Mouse (Mus musculus): ENCODE results near the gene Actn1. TPM values are rescaled to one million over a fixed set of nuclear protein-coding genes. Genes with fewer than 3 reads are reported as not detected.

Gene Actn1
- polyA plus RNA-seq, 1 experiment from 2014 or later: 28.7 TPM

- no peak for ATAC-seq
- Histone ChIP-seq H3K4me3 (ENCODE audit: low read depth, low read length) (no peak overlapping the region), H3K9ac (ENCODE audit: low read depth, low read length) (no peak overlapping the region), H3K36me3 (ENCODE audit: control insufficient read depth, insufficient read depth) (no peaks in the 10 kb centered on the region), H3K4me1 (replicated peaks; ENCODE audit: control insufficient read depth, insufficient read depth, low read length) (peaks cover 27% of the 10 kb centered on the region), H3K27ac (ENCODE audit: low read depth, low read length) (peak overlapping the region; percentile 57; the same call in 1 of the 2 replicates), H3K27me3 (replicated peaks; ENCODE audit: control insufficient read depth, insufficient read depth, low read length) (no peaks in the 10 kb centered on the region), H3K9me3 (ENCODE audit: control insufficient read depth) (no peaks in the 10 kb centered on the region), H3K4me2 (replicated peaks; ENCODE audit: low read depth) (no peak overlapping the region)
- no peak for TF ChIP-seq CTCF (IDR thresholded peaks at IDR 0.05; ENCODE audit: low read depth)
- WGBS: 25% methylated on average over 6 of the region's 6 CpGs
Observed at GRCm38 (mm10) chr12:80249539-80249938, 10.6 kb downstream of the Actn1 start.

DNA sequence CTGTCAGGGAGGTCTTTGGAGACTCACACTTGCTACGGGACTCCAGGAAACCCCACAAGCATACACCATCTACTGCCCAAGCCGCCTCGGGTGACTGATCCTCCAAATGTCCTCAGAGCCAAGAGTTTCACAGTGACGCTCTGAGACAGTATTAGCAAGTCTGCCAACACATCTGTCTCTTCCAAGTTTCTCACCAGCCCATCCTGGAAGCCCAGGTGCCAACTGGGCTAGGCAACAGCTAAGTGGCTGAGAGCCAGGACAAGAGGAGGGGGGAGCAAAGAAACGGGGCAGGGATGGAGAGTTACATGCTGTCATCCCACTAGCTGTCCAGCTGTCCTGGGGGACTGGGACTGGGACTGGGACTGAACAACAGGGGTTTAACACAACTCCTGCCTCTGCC, 13.1 kb downstream of the Actn1 start:
- WGBS: 67% methylated on average over 5 of the region's 5 CpGs
- no peaks in the 10 kb centered on the region for H3K27me3 ChIP-seq (replicated peaks; ENCODE audit: control insufficient read depth, insufficient read depth, low read length)
- H3K4me2 ChIP-seq (replicated peaks; ENCODE audit: low read depth): no peak overlapping the region
- no peak for ATAC-seq
- H3K36me3 ChIP-seq (ENCODE audit: control insufficient read depth, insufficient read depth): 0 out of 2 replicates have a peak, but pooled peaks cover 12% of the 10 kb centered on the region
- peaks cover 24% of the 10 kb centered on the region for H3K4me1 ChIP-seq (replicated peaks; ENCODE audit: control insufficient read depth, insufficient read depth, low read length)
- H3K27ac ChIP-seq (ENCODE audit: low read depth, low read length): no peak overlapping the region
- H3K4me3 ChIP-seq (ENCODE audit: low read depth, low read length): no peak overlapping the region
- H3K9ac ChIP-seq (ENCODE audit: low read depth, low read length): no peak overlapping the region
- H3K9me3 ChIP-seq (ENCODE audit: control insufficient read depth): no peaks in the 10 kb centered on the region
- TF ChIP-seq CTCF (IDR thresholded peaks at IDR 0.05; ENCODE audit: low read depth): no peak

GRCm38 (mm10) chr12:80246505-80246904, 13.7 kb downstream of the Actn1 start:
- H3K27me3 ChIP-seq (replicated peaks; ENCODE audit: control insufficient read depth, insufficient read depth, low read length): no peaks in the 10 kb centered on the region
- H3K36me3 ChIP-seq (ENCODE audit: control insufficient read depth, insufficient read depth): 0 out of 2 replicates have a peak, but pooled peaks cover 12% of the 10 kb centered on the region
- H3K9me3 ChIP-seq (ENCODE audit: control insufficient read depth): no peaks in the 10 kb centered on the region
- WGBS: 23% methylated on average over 2 of the region's 2 CpGs
- TF ChIP-seq CTCF (IDR thresholded peaks at IDR 0.05; ENCODE audit: low read depth): no peak
- H3K9ac ChIP-seq (ENCODE audit: low read depth, low read length): no peak overlapping the region
- peaks cover 27% of the 10 kb centered on the region for H3K4me1 ChIP-seq (replicated peaks; ENCODE audit: control insufficient read depth, insufficient read depth, low read length)
- no peak for ATAC-seq
- 0 out of 2 replicates have a peak overlapping the region, but pooled peaks have one; percentile 13 for H3K4me2 ChIP-seq (replicated peaks; ENCODE audit: low read depth)
- no peak overlapping the region for H3K4me3 ChIP-seq (ENCODE audit: low read depth, low read length)
- H3K27ac ChIP-seq (ENCODE audit: low read depth, low read length): no peak overlapping the region

DNA sequence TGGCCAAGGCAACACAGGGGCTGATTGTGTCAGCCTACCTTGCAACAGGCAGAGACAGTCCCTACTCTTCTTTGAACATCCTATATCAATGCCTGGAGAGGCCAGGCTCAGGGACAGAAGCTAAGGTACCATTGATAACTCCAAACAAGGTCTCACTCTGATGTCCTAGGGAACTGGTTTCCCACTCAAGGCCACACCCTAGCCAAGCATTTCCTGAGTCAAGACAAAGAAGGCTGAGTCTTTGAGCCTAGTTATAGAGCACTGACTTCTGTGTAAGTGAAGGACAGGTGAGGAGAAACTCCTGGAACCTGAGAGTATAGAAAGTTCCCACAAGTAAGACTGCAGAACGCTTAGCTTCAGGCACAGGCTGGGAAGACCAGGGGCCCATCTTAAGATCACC, 15.4 kb downstream of the Actn1 start:
- no peak for ATAC-seq
- H3K27ac ChIP-seq (ENCODE audit: low read depth, low read length): no peak overlapping the region
- H3K27me3 ChIP-seq (replicated peaks; ENCODE audit: control insufficient read depth, insufficient read depth, low read length): no peaks in the 10 kb centered on the region
- H3K9ac ChIP-seq (ENCODE audit: low read depth, low read length): no peak overlapping the region
- no peak for TF ChIP-seq CTCF (IDR thresholded peaks at IDR 0.05; ENCODE audit: low read depth)
- no peaks in the 10 kb centered on the region for H3K9me3 ChIP-seq (ENCODE audit: control insufficient read depth)
- no peak overlapping the region for H3K4me2 ChIP-seq (replicated peaks; ENCODE audit: low read depth)
- WGBS: 77% methylated on average over 1 of the region's 1 CpGs
- peaks cover 16% of the 10 kb centered on the region for H3K4me1 ChIP-seq (replicated peaks; ENCODE audit: control insufficient read depth, insufficient read depth, low read length)
- 0 out of 2 replicates have a peak, but pooled peaks cover 12% of the 10 kb centered on the region for H3K36me3 ChIP-seq (ENCODE audit: control insufficient read depth, insufficient read depth)
- H3K4me3 ChIP-seq (ENCODE audit: low read depth, low read length): no peak overlapping the region

GRCm38 (mm10) chr12:80244127-80244526, 16.0 kb downstream of the Actn1 start:
- no peak for ATAC-seq
- H3K9me3 ChIP-seq (ENCODE audit: control insufficient read depth): no peaks in the 10 kb centered on the region
- WGBS: 90% methylated on average over 6 of the region's 6 CpGs

DNA sequence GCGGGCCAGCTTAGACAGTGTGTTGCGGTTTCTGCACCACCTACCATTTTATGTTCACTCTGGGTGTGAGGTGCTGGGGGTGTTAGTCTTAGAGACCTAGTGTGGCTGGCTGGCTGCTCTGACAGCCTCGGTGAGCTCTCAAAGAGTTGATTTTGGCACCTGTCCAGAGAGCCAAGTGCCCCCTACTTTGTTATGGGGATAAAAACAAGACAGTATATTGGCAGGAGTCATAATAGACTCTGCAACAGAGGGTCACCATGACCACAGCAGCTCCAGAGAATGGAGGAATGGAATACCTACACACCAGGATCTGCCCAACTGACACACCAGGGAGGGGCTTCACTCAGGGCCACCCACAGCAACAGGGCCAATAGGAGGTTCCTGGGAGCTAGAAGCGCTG, 16.8 kb downstream of the Actn1 start:
- no peak overlapping the region for H3K4me2 ChIP-seq (replicated peaks; ENCODE audit: low read depth)
- no peak overlapping the region for H3K9ac ChIP-seq (ENCODE audit: low read depth, low read length)
- H3K36me3 ChIP-seq (ENCODE audit: control insufficient read depth, insufficient read depth): 0 out of 2 replicates have a peak, but pooled peaks cover 12% of the 10 kb centered on the region
- H3K27ac ChIP-seq (ENCODE audit: low read depth, low read length): no peak overlapping the region
- peaks cover 19% of the 10 kb centered on the region for H3K4me1 ChIP-seq (replicated peaks; ENCODE audit: control insufficient read depth, insufficient read depth, low read length)
- ATAC-seq: no peak
- H3K9me3 ChIP-seq (ENCODE audit: control insufficient read depth): no peaks in the 10 kb centered on the region
- TF ChIP-seq CTCF (IDR thresholded peaks at IDR 0.05; ENCODE audit: low read depth): no peak
- WGBS: 76% methylated on average over 4 of the region's 4 CpGs
- no peaks in the 10 kb centered on the region for H3K27me3 ChIP-seq (replicated peaks; ENCODE audit: control insufficient read depth, insufficient read depth, low read length)
- H3K4me3 ChIP-seq (ENCODE audit: low read depth, low read length): no peak overlapping the region

More at GRCm38 (mm10) chr12:80244127-80244526, 16.0 kb downstream of the Actn1 start:
- H3K4me2 ChIP-seq (replicated peaks; ENCODE audit: low read depth): no peak overlapping the region
- H3K4me3 ChIP-seq (ENCODE audit: low read depth, low read length): no peak overlapping the region
- H3K9ac ChIP-seq (ENCODE audit: low read depth, low read length): no peak overlapping the region
- no peak overlapping the region for H3K27ac ChIP-seq (ENCODE audit: low read depth, low read length)
- H3K36me3 ChIP-seq (ENCODE audit: control insufficient read depth, insufficient read depth): 0 out of 2 replicates have a peak, but pooled peaks cover 12% of the 10 kb centered on the region
- H3K4me1 ChIP-seq (replicated peaks; ENCODE audit: control insufficient read depth, insufficient read depth, low read length): peaks cover 19% of the 10 kb centered on the region
- H3K27me3 ChIP-seq (replicated peaks; ENCODE audit: control insufficient read depth, insufficient read depth, low read length): no peaks in the 10 kb centered on the region
- TF ChIP-seq CTCF (IDR thresholded peaks at IDR 0.05; ENCODE audit: low read depth): no peak
